In genomic region chr1:186163616-186164015, GRCm38 (mm10) we compare ENCODE assay signal across 26 mouse cellular contexts. TPM values are rescaled to one million over a fixed set of nuclear protein-coding genes. Genes with fewer than 3 reads are reported as not detected.
DNase-seq lines count a peak whose midpoint lies in the region; ATAC-seq lines count a peak whose summit lies in the region.
"Had no signal": no experiment of that assay in that cellular context is flagged by ENCODE, and none has a peak within 500 bp of the region (broad histone marks: within the 10 kb centered on the region; RNA-seq: fewer than 3 reads in every experiment).

No protein-coding gene starts in this region.

- intact Hi-C loops in heart, postnatal 14 days (cut with DNase I) = no loop called here
- intact Hi-C loops in left cerebral cortex, postnatal 4 days (cut with DNase I) = no loop called here

- no peaks in the 10 kb centered on the region for H3K36me3 ChIP-seq in heart, embryonic 16.5 days (ENCODE audit: control insufficient read depth, insufficient read depth)
- no peaks in the 10 kb centered on the region for H3K36me3 ChIP-seq in embryonic facial prominence, embryonic 10.5 days (replicated peaks)
- H3K36me3 ChIP-seq: limb, embryonic 15.5 days; neural tube, embryonic 15.5 days; stomach, embryonic 15.5 days had no signal

- H3K4me2 ChIP-seq in heart, embryonic 16.5 days (ENCODE audit: low read depth, low read length) = no peak overlapping the region
- H3K4me2 ChIP-seq: heart, embryonic 11.5 days; limb, embryonic 15.5 days; lung, embryonic 14.5 days; neural tube, embryonic 15.5 days; stomach, embryonic 15.5 days had no signal

- H3K9me3 ChIP-seq in heart, embryonic 16.5 days (replicated peaks; ENCODE audit: control insufficient read depth, low read length) = no peaks in the 10 kb centered on the region
- no peaks in the 10 kb centered on the region for H3K9me3 ChIP-seq in embryonic facial prominence, embryonic 10.5 days
- H3K9me3 ChIP-seq: limb, embryonic 15.5 days; neural tube, embryonic 15.5 days; stomach, embryonic 15.5 days had no signal

- no peak for DNase-seq in heart, postnatal 14 days
- DNase-seq in embryonic facial prominence, embryonic 10.5 days (ENCODE audit: low spot score) = no peak
- peak; percentile 38 for DNase-seq in forelimb bud, embryonic 11.5 days (ENCODE audit: low read depth, low spot score)
- DNase-seq in frontal cortex, adult 2 months (ENCODE audit: extremely low spot score in 1 of 2, low spot score in 1 of 2) = no peak
- DNase-seq in left cerebral cortex, postnatal 4 days = no peak
- DNase-seq in layer of hippocampus, adult 11-12 months (ENCODE audit: low spot score) = no peak
- DNase-seq: adrenal gland, adult 2 months; adrenal gland, postnatal 36 days; cerebellum, adult 2 months; cerebellum, postnatal 14 days; gastrocnemius, postnatal 14 days; kidney, adult 2 months; layer of hippocampus, postnatal 36 days; lung, postnatal 14 days; right cerebral cortex, postnatal 25 days had no signal

- no peaks in the 10 kb centered on the region for H3K4me1 ChIP-seq in heart, embryonic 16.5 days (ENCODE audit: control insufficient read depth, insufficient read depth, low read length)
- H3K4me1 ChIP-seq in embryonic facial prominence, embryonic 10.5 days = peaks cover 13% of the 10 kb centered on the region; the same call in 1 of the 2 replicates
- H3K4me1 ChIP-seq: neural tube, embryonic 15.5 days; stomach, embryonic 15.5 days had no signal

- 65% methylated on average over 2 of the region's 2 CpGs for WGBS in heart, embryonic 16.5 days
- 49% methylated on average over 2 of the region's 2 CpGs for WGBS in embryonic facial prominence, embryonic 10.5 days

- no peaks in the 10 kb centered on the region for H3K27me3 ChIP-seq in heart, embryonic 16.5 days (ENCODE audit: control insufficient read depth, insufficient read depth, low read length)
- H3K27me3 ChIP-seq in embryonic facial prominence, embryonic 10.5 days (replicated peaks; ENCODE audit: low read depth, poor library complexity, severe bottlenecking) = no peaks in the 10 kb centered on the region
- H3K27me3 ChIP-seq: limb, embryonic 15.5 days; neural tube, embryonic 15.5 days; stomach, embryonic 15.5 days had no signal

- no peak overlapping the region for H3K4me3 ChIP-seq in heart, embryonic 16.5 days (ENCODE audit: low read length)
- no peak overlapping the region for H3K4me3 ChIP-seq in embryonic facial prominence, embryonic 10.5 days
- H3K4me3 ChIP-seq: limb, embryonic 15.5 days; neural tube, embryonic 15.5 days; stomach, embryonic 15.5 days had no signal

- H3K9ac ChIP-seq in heart, embryonic 16.5 days (ENCODE audit: low read length) = no peak overlapping the region
- H3K9ac ChIP-seq: forebrain, postnatal 0 days; limb, embryonic 15.5 days; liver, embryonic 14.5 days; lung, embryonic 14.5 days; neural tube, embryonic 15.5 days; stomach, embryonic 15.5 days had no signal

- no peak overlapping the region for H3K27ac ChIP-seq in heart, embryonic 16.5 days (ENCODE audit: low read length)
- H3K27ac ChIP-seq in embryonic facial prominence, embryonic 10.5 days (replicated peaks) = peak overlapping the region; percentile 51
- H3K27ac ChIP-seq: limb, embryonic 15.5 days; liver, embryonic 14.5 days; neural tube, embryonic 15.5 days; stomach, embryonic 15.5 days had no signal

- ATAC-seq in heart, embryonic 16.5 days (replicated peaks; ENCODE audit: extremely low read depth, insufficient read depth, low FRiP score) = 0 out of 2 replicates have a peak, but pooled peaks have one; percentile 18
- ATAC-seq: CD4-positive, CD25-positive, alpha-beta regulatory T cell, adult 4 months; forebrain, postnatal 0 days; hindbrain, embryonic 16.5 days had no signal

RNA-seq across cellular contexts. Expression of gene Lyplal1, which starts 46.5 kb away (rescaled TPM):
- 9.0 and 9.7 TPM in 2 replicates for polyA plus RNA-seq in heart, embryonic 16.5 days (2015; fragmentation: Nextera tagmentation; extraction: Ambion mirVana)
- total RNA-seq in heart, postnatal 14 days (2021) = 1 to 10 TPM; 2.8 to 3.2 TPM
- 18.5 and 18.9 TPM in 2 replicates for polyA plus RNA-seq in embryonic facial prominence, embryonic 10.5 days (2016; fragmentation: Nextera tagmentation; extraction: Ambion mirVana)
- polyA plus RNA-seq in frontal cortex, adult 2 months (2012; rRNA removed) = 8.1 and 9.3 TPM in 2 replicates
- total RNA-seq in left cerebral cortex, postnatal 4 days (2021) = 10 to 100 TPM in 1 of 2 experiments, 1 to 10 TPM in 1; 9.5 to 10.2 TPM
- total RNA-seq: monocyte, adult 5-6 weeks had no signal
- polyA plus RNA-seq: CD4-positive, CD25-positive, alpha-beta regulatory T cell, adult 4 months had no signal
